Mouse (Mus musculus) brain, embryonic 14.5 days (tissue): ENCODE measurements at regions not wholly inside any gene's neighbourhood (a gene's known extent, or its start where the extent isn't known, plus 50 kb on each side); places are given as distances from the start of the nearest gene placed in this dataset.
A peak's percentile ranks its signal among the peaks of the same experiment; 100 is the strongest.

Experiments
- DNase-seq: peaks from one replicate; pipeline ENCODE4 v3.0.0-alpha.2; 2011; ENCODE audit warnings: low read depth
- CTCF ChIP-seq: fragments of 200-500 bp; IDR thresholded peaks from 2 replicates; pipeline ENCODE4 v1.5.1; 2012; ENCODE audit warnings: inconsistent platforms, mild to moderate bottlenecking, moderate library complexity, borderline replicate concordance; ENCODE audit not compliant: insufficient read depth, insufficient read length; ENCODE audit errors: extremely low read depth
- POLR2A ChIP-seq: fragments of 200-500 bp; IDR thresholded peaks from 2 replicates; pipeline ENCODE4 v1.6.1; 2012; ENCODE audit warnings: mild to moderate bottlenecking, inconsistent platforms, borderline replicate concordance; ENCODE audit not compliant: poor library complexity, insufficient read depth, insufficient read length, severe bottlenecking; ENCODE audit errors: extremely low read depth

DNA sequence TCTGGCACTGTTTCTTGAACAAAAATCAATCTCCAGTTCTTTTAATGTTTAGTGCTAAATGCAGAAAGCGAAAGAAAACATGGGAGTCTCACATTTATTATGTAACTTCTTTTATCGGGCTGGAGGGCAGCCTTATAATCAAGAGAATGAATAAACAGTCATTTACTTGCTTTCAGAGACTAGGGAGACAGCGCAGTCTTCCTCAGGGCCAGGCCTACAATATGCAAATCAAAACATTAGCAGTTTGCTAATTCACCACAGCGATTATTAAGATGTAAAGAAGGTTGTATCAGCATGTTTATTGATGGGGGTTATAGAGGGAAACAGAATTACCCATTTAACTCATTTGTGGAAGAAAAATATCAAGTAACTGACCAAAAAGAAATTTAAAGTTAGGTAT is 1111.7 kb upstream of the Flrt2 start:
- TF ChIP-seq POLR2A (no peak), CTCF (no peak)
- peak; percentile 51 for DNase-seq

DNA sequence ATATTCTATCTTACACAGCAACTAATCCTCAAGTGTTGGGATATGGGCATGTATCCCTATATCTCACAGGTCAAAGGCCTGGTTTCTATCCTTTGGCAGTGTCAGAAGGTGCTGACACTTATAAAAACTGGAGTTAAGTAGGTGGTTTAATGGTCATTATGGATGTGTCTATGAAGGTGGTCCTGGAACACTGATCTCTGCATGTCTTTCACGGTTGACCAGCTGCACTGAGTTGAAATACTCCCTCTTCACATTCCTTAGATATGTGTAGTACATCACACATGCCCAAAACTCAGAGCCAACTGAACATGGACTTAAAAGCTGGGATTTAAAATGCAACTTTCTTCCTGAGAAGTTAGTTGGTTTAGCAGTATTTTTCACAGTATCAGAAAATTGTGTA is 1107.7 kb upstream of the Flrt2 start:
- TF ChIP-seq POLR2A (no peak), CTCF (no peak)
- no peak for DNase-seq

DNA sequence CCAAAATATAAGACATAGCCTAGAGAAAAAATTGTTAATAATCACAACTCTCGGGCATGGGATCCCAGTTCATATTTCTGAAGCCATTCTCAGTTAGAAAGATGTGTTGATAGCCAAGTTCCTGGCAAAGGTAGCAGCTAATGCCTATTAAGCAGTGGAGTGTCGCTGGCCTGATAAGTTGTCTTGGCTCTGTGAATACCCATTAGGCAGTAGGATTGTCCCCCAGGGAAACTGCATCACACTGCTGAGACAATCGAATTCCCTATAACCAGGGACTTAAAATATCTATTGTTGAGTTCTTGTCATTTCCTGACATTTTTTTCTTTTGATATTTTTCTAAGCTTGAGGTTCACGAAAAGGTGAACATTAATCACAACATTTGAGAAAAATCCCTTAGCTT is 1105.0 kb upstream of the Flrt2 start:
- TF ChIP-seq POLR2A (no peak), CTCF (no peak)
- peak; percentile 35 for DNase-seq

- TF ChIP-seq POLR2A (no peak), CTCF (no peak)
- no peak for DNase-seq
Observed at GRCm38 (mm10) chr12:94588599-94588998, 1103.4 kb upstream of the Flrt2 start.

DNA sequence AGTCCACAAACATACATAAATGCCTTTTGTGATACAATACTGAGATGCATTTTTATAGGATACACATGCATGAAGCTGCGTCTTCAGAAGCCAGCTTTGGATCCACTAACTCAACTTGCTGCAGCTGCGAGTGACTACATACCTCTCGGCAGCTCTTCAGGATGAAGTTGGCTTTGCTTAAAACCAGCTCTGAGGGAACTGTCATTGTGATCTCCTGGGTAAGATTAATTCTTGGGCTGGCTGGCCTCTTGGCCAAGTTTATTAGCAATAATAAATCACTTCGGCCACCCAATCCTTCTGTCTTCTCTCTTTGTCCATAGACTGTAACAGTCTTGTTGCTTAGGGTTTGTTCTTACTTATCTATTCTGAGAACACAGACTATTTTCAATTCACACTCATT is 1103.0 kb upstream of the Flrt2 start:
- TF ChIP-seq CTCF (no peak), POLR2A (no peak)
- no peak for DNase-seq

- peak; percentile 60 for DNase-seq
- TF ChIP-seq CTCF (no peak), POLR2A (no peak)
Observed at GRCm38 (mm10) chr12:94605566-94605965, 1086.5 kb upstream of the Flrt2 start.

DNA sequence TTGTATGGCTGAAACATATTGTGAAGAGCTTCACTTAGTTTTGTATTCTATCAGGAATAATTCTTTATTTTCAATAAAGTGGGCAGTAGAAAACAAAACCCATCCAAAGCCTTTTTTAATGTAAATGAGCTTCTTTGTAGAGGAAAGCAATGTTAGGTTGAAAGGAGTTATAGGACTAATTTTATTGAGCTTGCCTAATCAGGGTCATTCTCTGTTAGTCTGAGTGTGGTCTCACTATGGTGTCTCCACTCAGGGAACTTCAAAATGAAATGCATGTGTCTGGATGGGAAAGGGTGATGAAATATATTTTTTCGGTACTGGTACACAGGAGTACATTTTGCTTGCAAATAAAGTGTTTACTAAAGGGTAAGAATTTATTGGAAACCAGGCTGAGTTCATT is 1055.5 kb upstream of the Flrt2 start:
- DNase-seq: peak; percentile 39
- no peak for TF ChIP-seq POLR2A
- no peak for TF ChIP-seq CTCF

DNA sequence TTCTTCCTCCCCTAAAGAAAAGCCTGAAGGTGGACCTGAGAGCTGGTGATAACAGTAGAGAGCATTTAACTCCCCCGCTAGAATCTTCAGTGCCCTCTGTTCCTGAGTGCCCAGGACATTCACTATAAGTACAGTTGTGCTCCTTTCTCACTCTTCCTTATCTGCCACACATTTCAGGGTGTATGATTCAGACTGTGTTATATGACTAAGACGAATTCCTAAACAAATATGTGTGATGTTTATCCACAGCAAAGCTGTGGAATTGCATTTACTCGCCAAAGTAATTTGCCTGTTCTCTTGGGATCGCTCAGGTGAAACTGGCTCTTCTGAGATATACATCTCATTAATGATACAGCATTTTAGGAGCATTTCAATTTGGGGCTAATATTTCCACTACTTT is 1051.9 kb upstream of the Flrt2 start:
- TF ChIP-seq CTCF (no peak), POLR2A (no peak)
- DNase-seq: no peak

DNA sequence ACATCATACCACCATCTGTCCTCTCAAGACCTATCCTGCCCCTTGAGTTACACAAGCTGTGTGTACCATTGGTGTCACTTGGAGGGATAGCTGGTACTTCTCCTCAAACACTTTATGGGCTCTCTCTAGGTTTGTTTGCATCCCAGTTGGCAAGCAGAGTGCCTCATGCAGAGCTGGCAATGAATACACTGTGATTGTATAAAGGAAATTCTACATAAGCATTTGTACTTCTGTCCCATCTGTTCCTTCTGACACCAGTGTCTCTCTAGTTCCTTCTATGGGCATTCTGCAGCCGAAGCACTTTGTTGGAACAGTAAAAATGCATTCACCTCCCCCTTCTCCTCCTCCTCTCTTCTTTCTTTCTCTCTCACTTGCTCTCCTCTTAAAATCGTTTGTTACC is 1046.7 kb upstream of the Flrt2 start:
- peak; percentile 39 for DNase-seq
- TF ChIP-seq POLR2A: no peak
- no peak for TF ChIP-seq CTCF

DNA sequence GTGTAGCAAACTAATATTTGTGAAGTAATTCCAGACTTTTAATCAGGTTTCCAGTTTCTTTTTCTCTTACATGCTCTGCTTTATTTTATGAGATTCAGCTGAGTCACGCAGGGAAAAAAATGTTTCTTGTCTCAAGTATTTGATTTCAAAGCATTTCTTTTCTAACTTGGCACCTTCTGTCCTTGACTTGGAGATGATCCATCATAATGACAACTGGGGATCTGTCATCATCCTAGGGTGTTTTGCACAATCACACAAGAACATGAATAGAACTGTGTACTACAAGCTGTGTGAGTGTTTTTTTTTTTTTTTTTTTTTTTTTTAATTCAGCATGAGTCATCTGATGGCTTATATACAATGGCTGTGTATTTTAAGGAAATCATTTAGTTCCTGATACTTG is 1022.0 kb upstream of the Flrt2 start:
- peak; percentile 69 for DNase-seq
- TF ChIP-seq CTCF (no peak), POLR2A (no peak)

GRCm38 (mm10) chr12:94674925-94675324 is 1017.1 kb upstream of the Flrt2 start:
- TF ChIP-seq POLR2A: no peak
- no peak for TF ChIP-seq CTCF
- DNase-seq: peak; percentile 65

DNA sequence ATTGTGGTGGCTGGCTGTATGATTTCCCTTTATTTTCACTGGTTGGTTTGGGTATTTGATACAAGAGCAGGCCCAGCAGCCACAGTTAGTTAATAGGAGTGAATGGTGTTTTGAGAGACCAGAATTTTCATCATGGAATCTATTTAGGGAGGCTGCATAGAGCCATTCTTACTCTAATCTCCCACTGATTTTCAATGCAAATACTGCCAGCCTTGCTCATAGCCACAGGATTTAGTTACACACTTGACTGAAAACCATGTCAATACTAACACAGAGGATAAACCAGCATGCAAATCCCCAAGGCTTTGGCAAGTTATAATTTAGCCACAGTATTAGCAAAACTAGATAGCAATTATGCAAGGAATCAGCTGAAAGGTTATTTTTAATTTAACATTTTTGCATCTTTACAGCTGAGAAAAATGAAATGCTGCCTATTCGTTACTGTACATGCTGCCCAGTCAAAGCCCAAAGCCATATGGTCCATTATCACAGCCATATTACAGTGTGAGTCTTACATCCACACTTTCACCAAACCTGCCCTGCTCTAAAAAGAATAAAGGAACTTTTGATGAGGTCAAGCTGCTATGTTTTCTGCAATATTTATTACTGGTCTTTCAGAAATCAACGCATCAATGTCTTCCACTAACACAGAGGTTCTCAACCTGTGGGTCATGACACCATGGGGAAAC is 1000.5 kb upstream of the Flrt2 start:
- DNase-seq: peak; percentile 78
- no peak for TF ChIP-seq CTCF
- no peak for TF ChIP-seq POLR2A

DNA sequence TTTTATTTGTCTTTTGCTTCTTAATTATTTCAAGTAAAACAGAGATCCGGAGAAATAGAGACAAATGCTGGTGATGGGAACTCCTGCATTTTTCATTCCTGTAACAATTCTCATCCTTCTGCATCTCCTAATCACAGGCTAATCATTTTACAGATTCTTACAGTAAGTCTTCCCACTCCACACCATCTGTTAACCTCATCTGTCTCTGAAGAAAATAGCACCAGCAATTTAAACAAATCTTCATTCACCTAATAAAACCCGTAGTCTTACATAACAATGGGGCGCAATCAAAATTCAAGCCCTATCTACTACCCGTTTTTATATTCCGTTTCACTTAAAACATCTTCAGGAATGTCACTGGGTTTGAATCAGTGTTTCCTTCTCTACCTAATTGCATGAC is 960.6 kb upstream of the Flrt2 start:
- peak; percentile 64 for DNase-seq
- TF ChIP-seq POLR2A (no peak), CTCF (no peak)

GRCm38 (mm10) chr12:94733179-94733578 is 958.8 kb upstream of the Flrt2 start:
- DNase-seq: peak; percentile 76
- TF ChIP-seq POLR2A: no peak
- TF ChIP-seq CTCF: no peak
